Mouse (Mus musculus) liver, postnatal 0 days (tissue): ENCODE data around the gene Atxn1l. TPM values are rescaled to one million over a fixed set of nuclear protein-coding genes. Genes with fewer than 3 reads are reported as not detected.

Experiments
- ATAC-seq: fragments of 200-750 bp; cut with Nextera tagmentation; 2 replicates; pipeline ENCODE4 v1.8.0; 2017; ENCODE audit warnings: mild to moderate bottlenecking, moderate library complexity
- DNase-seq: peaks from one replicate; pipeline ENCODE4 v3.0.0-alpha.2; 2016
- H3K27ac ChIP-seq: fragments of 300-500 bp; sonication (generic); 2 replicates; pipeline ENCODE4 v1.5.1; 2014; ENCODE audit warnings: antibody characterized with exemption, moderate library complexity, mild to moderate bottlenecking, low read depth
- H3K27me3 ChIP-seq: fragments of 300-500 bp; sonication (generic); 2 replicates; pipeline ENCODE4 v1.6.1; 2014; ENCODE audit warnings: low read length, control low read depth, mixed read lengths; ENCODE audit not compliant: insufficient read depth
- H3K36me3 ChIP-seq: fragments of 300-500 bp; sonication (generic); replicated peaks from 2 replicates; pipeline ENCODE4 v1.6.1; 2014; ENCODE audit warnings: mild to moderate bottlenecking, control low read depth, low read length, moderate library complexity, mixed read lengths; ENCODE audit not compliant: insufficient read depth
- H3K4me1 ChIP-seq: fragments of 300-500 bp; sonication (generic); 2 replicates; pipeline ENCODE4 v1.6.1; 2014; ENCODE audit warnings: antibody characterized with exemption, mild to moderate bottlenecking, control low read depth; ENCODE audit not compliant: insufficient read depth
- H3K4me2 ChIP-seq: fragments of 300-500 bp; sonication (generic); 2 replicates; pipeline ENCODE4 v1.6.1; 2014; ENCODE audit warnings: low read depth, mild to moderate bottlenecking, low read length, moderate library complexity, mixed read lengths
- H3K4me3 ChIP-seq: fragments of 300-500 bp; sonication (generic); 2 replicates; pipeline ENCODE4 v1.5.1; 2014; ENCODE audit warnings: low read depth, low read length
- H3K9ac ChIP-seq: fragments of 300-500 bp; sonication (generic); replicated peaks from 2 replicates; pipeline ENCODE4 v1.6.1; 2014; ENCODE audit warnings: mild to moderate bottlenecking, moderate library complexity
- H3K9me3 ChIP-seq: fragments of 300-500 bp; sonication (generic); 2 replicates; pipeline ENCODE4 v1.6.1; 2016; ENCODE audit warnings: mild to moderate bottlenecking, control low read depth, low read length, mixed read lengths
- CTCF ChIP-seq: sonication (generic); IDR thresholded peaks from 2 replicates; pipeline ENCODE4 v1.5.1; 2016; ENCODE audit warnings: antibody characterized with exemption, low read depth
- EP300 ChIP-seq: IDR thresholded peaks from 2 replicates; pipeline ENCODE4 v1.6.1; 2016; ENCODE audit warnings: antibody characterized with exemption, low read depth, mild to moderate bottlenecking
- WGBS: fragments of 180-500 bp; shearing (Covaris S2); extraction: QIAGEN DNeasy Blood & Tissue Kit; methylation state at CpG from one replicate; pipeline ENCODE4 v1.1.7; 2014; ENCODE audit not compliant: insufficient replicate concordance; 5-methylcytosine and 5-hydroxymethylcytosine counted together
- polyA plus RNA-seq: library from polyadenylated mRNA; unstranded; fragments of >200 nt; fragmentation: Nextera tagmentation; extraction: Ambion mirVana; gene quantifications from 2 replicates; pipeline ENCODE4 v1.2.1, GENCODE M21; 2015

Atxn1l gene
- polyA plus RNA-seq, 1 experiment from 2014 or later: 1.8 TPM

- TF ChIP-seq CTCF (no peak), EP300 (no peak)
- Histone ChIP-seq H3K4me3 (no peak overlapping the region), H3K4me1 (no peaks in the 10 kb centered on the region; the same call in 1 of the 2 replicates), H3K27me3 (no peaks in the 10 kb centered on the region), H3K9ac (no peak overlapping the region), H3K27ac (no peak overlapping the region), H3K36me3 (no peaks in the 10 kb centered on the region), H3K4me2 (no peak overlapping the region), H3K9me3 (no peaks in the 10 kb centered on the region)
- 77% methylated on average over 8 of the region's 8 CpGs for WGBS
- no peak for DNase-seq
- no peak for ATAC-seq
Measured at GRCm38 (mm10) chr8:109754696-109755095, 17.2 kb upstream of the Atxn1l start.

DNA sequence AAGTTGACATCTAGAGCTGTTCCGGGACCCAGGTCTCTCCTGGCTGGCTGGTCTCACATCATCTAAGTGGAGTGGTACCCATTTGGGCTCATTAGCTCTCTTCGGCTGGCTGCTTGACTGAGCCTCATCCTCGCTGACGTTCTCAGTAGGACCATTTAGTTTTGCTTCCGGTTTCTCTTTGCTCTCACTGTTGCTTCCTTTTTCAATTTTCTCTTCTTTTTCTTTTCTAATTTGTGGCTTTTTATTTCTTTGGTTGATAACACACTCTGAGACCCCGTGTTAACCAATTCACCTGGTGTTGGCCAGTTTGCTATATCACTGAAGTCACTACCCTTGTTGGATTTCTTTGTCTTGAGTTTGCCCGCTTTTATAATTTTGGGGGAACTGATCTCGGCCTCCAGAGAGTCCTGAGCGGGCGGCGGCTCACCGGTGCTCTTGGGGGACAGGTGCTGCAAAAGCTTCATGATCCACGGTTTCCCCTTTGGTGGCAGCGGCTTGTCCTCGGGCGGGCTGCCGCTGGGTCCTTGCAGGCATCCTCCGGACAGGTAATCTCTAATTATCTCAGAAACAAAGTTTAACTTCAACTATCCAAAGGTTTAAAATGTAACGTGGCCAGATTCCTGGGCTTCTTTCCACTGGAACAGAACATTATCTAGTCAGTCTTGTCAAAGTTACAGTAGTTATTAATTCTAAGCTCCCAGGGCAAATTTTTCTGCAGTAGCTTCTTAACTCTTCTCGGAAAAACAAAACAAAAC, 14.4 kb upstream of the Atxn1l start:
- Histone ChIP-seq H3K4me2 (no peak overlapping the region), H3K36me3 (no peaks in the 10 kb centered on the region), H3K9me3 (no peaks in the 10 kb centered on the region), H3K4me1 (no peaks in the 10 kb centered on the region; the same call in 1 of the 2 replicates), H3K4me3 (no peak overlapping the region), H3K27ac (no peak overlapping the region), H3K27me3 (no peaks in the 10 kb centered on the region), H3K9ac (no peak overlapping the region)
- 79% methylated on average over 20 of the region's 20 CpGs for WGBS
- no peak for TF ChIP-seq CTCF
- TF ChIP-seq EP300: no peak
- DNase-seq: no peak
- ATAC-seq: no peak

DNA sequence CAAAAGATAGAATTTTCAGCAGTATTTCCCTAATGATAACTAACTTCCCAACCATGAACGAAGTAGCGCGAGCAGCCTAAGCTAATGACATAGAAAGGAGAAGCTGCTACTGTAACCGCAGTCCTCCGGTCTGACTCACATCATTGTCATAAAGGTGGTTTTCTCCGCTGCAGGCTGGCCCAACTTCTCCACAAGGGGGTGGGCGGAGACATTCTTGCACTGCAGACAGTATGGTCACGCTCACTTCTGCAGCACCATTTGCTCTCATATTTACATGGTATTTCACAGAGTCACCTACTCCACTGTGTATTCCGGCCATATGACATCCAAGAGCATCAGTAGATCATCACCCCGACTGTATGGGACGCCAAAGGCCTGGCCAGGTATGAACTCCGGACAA, 13.2 kb upstream of the Atxn1l start:
- ATAC-seq (peak; percentile 80), DNase-seq (peak; percentile 68)
- Histone ChIP-seq H3K27ac (peak overlapping the region; percentile 30; the same call in 1 of the 2 replicates), H3K4me1 (no peaks in the 10 kb centered on the region; the same call in 1 of the 2 replicates), H3K27me3 (no peaks in the 10 kb centered on the region), H3K9ac (no peak overlapping the region), H3K9me3 (no peaks in the 10 kb centered on the region), H3K4me3 (no peak overlapping the region), H3K36me3 (no peaks in the 10 kb centered on the region), H3K4me2 (peak overlapping the region; percentile 10; the same call in 1 of the 2 replicates)
- 32% methylated on average over 12 of the region's 12 CpGs for WGBS
- TF ChIP-seq EP300 (no peak), CTCF (peak; percentile 55)

- H3K36me3 ChIP-seq: no peaks in the 10 kb centered on the region
- no peak overlapping the region for H3K4me3 ChIP-seq
- no peaks in the 10 kb centered on the region for H3K9me3 ChIP-seq
- no peak for DNase-seq
- peak overlapping the region; percentile 30; the same call in 1 of the 2 replicates for H3K27ac ChIP-seq
- no peak overlapping the region for H3K9ac ChIP-seq
- no peak for TF ChIP-seq EP300
- TF ChIP-seq CTCF: no peak
- no peaks in the 10 kb centered on the region for H3K27me3 ChIP-seq
- peak overlapping the region; percentile 10; the same call in 1 of the 2 replicates for H3K4me2 ChIP-seq
- 25% methylated on average over 5 of the region's 5 CpGs for WGBS
- ATAC-seq: peak; percentile 41; the same call in 1 of the 2 replicates
- no peaks in the 10 kb centered on the region; the same call in 1 of the 2 replicates for H3K4me1 ChIP-seq
Measured at GRCm38 (mm10) chr8:109750274-109750673, 12.7 kb upstream of the Atxn1l start.

DNA sequence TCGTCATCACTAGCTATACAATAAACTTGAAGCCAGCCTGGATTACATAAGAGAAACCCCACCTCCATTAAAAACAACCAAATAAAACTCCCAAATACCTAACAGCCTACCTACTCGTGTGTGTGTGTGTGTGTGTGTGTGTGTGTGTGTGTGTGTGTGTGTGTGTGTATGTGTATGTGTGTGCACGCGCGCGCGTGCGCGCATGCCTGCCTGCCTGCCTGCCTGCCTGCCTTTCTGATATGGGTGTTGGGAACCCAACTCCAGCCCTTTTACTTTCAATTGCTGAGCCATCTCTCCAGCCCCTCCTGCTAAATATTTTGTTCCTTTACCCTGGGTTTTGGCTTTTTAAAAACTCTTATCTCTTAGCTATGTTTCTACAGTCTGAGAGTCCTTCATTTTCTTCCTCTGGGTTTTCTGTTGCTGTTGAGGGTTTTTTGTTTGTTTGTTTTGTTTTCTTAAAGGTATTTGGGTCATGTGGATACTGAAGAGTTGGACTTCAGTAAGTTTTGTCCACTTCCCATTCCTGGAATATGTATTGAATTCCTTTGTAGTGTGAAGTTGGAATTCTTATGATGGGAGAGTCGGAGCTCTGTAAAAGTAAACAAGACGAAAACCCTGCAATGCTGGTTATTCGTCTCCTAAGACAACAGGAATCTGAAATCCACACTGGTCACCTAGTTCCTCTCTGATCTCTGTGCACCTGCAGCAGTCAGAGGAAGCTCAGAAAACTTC, 10.1 kb upstream of the Atxn1l start:
- WGBS: 78% methylated on average over 12 of the region's 12 CpGs

DNA sequence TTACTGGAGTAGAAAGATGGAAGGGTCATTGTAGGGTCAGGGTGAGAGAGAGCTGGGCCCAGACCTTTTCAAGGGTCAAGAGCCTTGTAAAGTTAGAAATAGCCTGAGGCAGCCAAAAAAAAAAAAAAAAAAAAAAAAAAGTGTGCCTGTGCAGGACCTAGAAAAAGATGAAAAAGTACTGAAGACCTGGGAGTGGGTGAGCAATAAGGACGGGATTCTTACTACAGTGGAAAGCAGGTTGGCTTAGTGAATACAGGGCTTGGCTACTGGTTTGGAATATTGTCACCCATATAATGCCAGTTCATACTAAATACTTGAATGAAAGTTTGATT, 476 bp upstream of the Atxn1l start:
- Histone ChIP-seq H3K36me3 (peaks cover 6% of the 10 kb centered on the region), H3K27me3 (no peaks in the 10 kb centered on the region), H3K9me3 (no peaks in the 10 kb centered on the region), H3K4me1 (peaks cover 10% of the 10 kb centered on the region), H3K27ac (no peak overlapping the region), H3K9ac (peak overlapping the region; percentile 96; the same call in 1 of the 2 replicates), H3K4me2 (peak overlapping the region; percentile 89), H3K4me3 (peak overlapping the region; percentile 99)
- no peak for DNase-seq
- WGBS: 82% methylated on average over 1 of the region's 1 CpGs
- no peak for ATAC-seq
- no peak for TF ChIP-seq EP300
- TF ChIP-seq CTCF: no peak

More for the DNA sequence above, 10.1 kb upstream of the Atxn1l start:
- Histone ChIP-seq H3K4me2 (no peak overlapping the region), H3K36me3 (no peaks in the 10 kb centered on the region), H3K4me3 (no peak overlapping the region), H3K4me1 (no peaks in the 10 kb centered on the region; the same call in 1 of the 2 replicates), H3K27ac (no peak overlapping the region), H3K9ac (no peak overlapping the region), H3K27me3 (no peaks in the 10 kb centered on the region), H3K9me3 (no peaks in the 10 kb centered on the region)
- DNase-seq (no peak), ATAC-seq (no peak)
- no peak for TF ChIP-seq CTCF
- TF ChIP-seq EP300: no peak
